Mouse (Mus musculus): ENCODE data around the gene Pex16. TPM values are rescaled to one million over a fixed set of nuclear protein-coding genes. Genes with fewer than 3 reads are reported as not detected.
A peak's percentile ranks its signal among the peaks of the same experiment; 100 is the strongest.

The Pex16 gene
- polyA plus RNA-seq, 1 experiment from 2014 or later = 32.7 TPM

- Histone ChIP-seq H3K36me3 (replicated peaks; ENCODE audit: control insufficient read depth, insufficient read depth) (peaks cover 36% of the 10 kb centered on the region), H3K27me3 (ENCODE audit: control insufficient read depth, insufficient read depth, low read length) (peaks cover 1% of the 10 kb centered on the region), H3K9ac (no peak overlapping the region), H3K9me3 (ENCODE audit: control insufficient read depth, low read length) (no peaks in the 10 kb centered on the region), H3K4me3 (replicated peaks; ENCODE audit: low read length) (no peak overlapping the region), H3K4me2 (replicated peaks) (no peak overlapping the region), H3K27ac (no peak overlapping the region), H3K4me1 (replicated peaks; ENCODE audit: control insufficient read depth, insufficient read depth, low read length) (no peaks in the 10 kb centered on the region)
- ATAC-seq (ENCODE audit: low FRiP score) (no peak), DNase-seq (ENCODE audit: low spot score) (no peak)
- WGBS = 88% methylated on average over 4 of the region's 4 CpGs
Observed at GRCm38 (mm10) chr2:92364086-92364485, 10.4 kb upstream of the Pex16 start.

DNA sequence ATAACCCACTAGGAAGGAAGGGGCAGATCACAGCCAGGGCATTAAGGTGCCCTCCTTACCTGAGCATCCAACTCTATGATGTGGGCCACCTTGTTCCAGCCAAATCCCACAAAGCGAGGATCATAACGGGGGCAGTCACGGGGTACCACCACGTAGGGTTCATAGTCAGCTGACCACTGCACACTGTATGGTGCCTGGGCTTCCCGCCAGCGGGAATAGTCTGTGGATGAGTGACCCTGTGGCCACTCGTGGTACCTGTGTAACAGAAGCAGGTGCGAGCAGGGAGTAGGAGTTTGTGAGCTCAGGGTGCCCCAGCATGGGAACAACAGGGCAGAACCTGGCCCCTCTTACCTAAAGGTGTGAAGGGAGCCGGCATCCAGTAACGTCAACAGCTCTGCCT lies 8.9 kb upstream of the Pex16 start:
- H3K4me3 ChIP-seq (replicated peaks; ENCODE audit: low read length) = no peak overlapping the region
- no peak overlapping the region for H3K9ac ChIP-seq
- no peak overlapping the region for H3K27ac ChIP-seq
- H3K4me2 ChIP-seq (replicated peaks) = no peak overlapping the region
- no peaks in the 10 kb centered on the region for H3K9me3 ChIP-seq (ENCODE audit: control insufficient read depth, low read length)
- no peak for DNase-seq (ENCODE audit: low spot score)
- peaks cover 21% of the 10 kb centered on the region for H3K36me3 ChIP-seq (replicated peaks; ENCODE audit: control insufficient read depth, insufficient read depth)
- H3K4me1 ChIP-seq (replicated peaks; ENCODE audit: control insufficient read depth, insufficient read depth, low read length) = peaks cover under 1% of the 10 kb centered on the region
- H3K27me3 ChIP-seq (ENCODE audit: control insufficient read depth, insufficient read depth, low read length) = peaks cover 16% of the 10 kb centered on the region
- 93% methylated on average over 10 of the region's 10 CpGs for WGBS
- ATAC-seq (ENCODE audit: low FRiP score) = no peak

- no peaks in the 10 kb centered on the region for H3K9me3 ChIP-seq (ENCODE audit: control insufficient read depth, low read length)
- H3K9ac ChIP-seq = no peak overlapping the region
- 48% methylated on average over 20 of the region's 20 CpGs for WGBS
- H3K36me3 ChIP-seq (replicated peaks; ENCODE audit: control insufficient read depth, insufficient read depth) = peaks cover 11% of the 10 kb centered on the region; the same call in 1 of the 2 replicates
- H3K4me3 ChIP-seq (replicated peaks; ENCODE audit: low read length) = no peak overlapping the region
- peaks cover 18% of the 10 kb centered on the region for H3K4me1 ChIP-seq (replicated peaks; ENCODE audit: control insufficient read depth, insufficient read depth, low read length)
- peaks cover 25% of the 10 kb centered on the region for H3K27me3 ChIP-seq (ENCODE audit: control insufficient read depth, insufficient read depth, low read length)
- DNase-seq (ENCODE audit: low spot score) (no peak), ATAC-seq (ENCODE audit: low FRiP score) (no peak)
- no peak overlapping the region for H3K4me2 ChIP-seq (replicated peaks)
- H3K27ac ChIP-seq = no peak overlapping the region
Observed at GRCm38 (mm10) chr2:92367383-92368029, 7.0 kb upstream of the Pex16 start.

- 15% methylated on average over 18 of the region's 19 CpGs for WGBS
- H3K4me2 ChIP-seq (replicated peaks) = peak overlapping the region; percentile 52
- H3K27me3 ChIP-seq (ENCODE audit: control insufficient read depth, insufficient read depth, low read length) = peaks cover 25% of the 10 kb centered on the region
- no peaks in the 10 kb centered on the region for H3K9me3 ChIP-seq (ENCODE audit: control insufficient read depth, low read length)
- H3K9ac ChIP-seq = peak overlapping the region; percentile 50
- DNase-seq (ENCODE audit: low spot score) (no peak), ATAC-seq (ENCODE audit: low FRiP score) (no peak)
- H3K4me1 ChIP-seq (replicated peaks; ENCODE audit: control insufficient read depth, insufficient read depth, low read length) = peaks cover 32% of the 10 kb centered on the region
- no peaks in the 10 kb centered on the region for H3K36me3 ChIP-seq (replicated peaks; ENCODE audit: control insufficient read depth, insufficient read depth)
- no peak overlapping the region for H3K27ac ChIP-seq
- H3K4me3 ChIP-seq (replicated peaks; ENCODE audit: low read length) = peak overlapping the region; percentile 29
Observed at GRCm38 (mm10) chr2:92370375-92370774, 4.1 kb upstream of the Pex16 start.

DNA sequence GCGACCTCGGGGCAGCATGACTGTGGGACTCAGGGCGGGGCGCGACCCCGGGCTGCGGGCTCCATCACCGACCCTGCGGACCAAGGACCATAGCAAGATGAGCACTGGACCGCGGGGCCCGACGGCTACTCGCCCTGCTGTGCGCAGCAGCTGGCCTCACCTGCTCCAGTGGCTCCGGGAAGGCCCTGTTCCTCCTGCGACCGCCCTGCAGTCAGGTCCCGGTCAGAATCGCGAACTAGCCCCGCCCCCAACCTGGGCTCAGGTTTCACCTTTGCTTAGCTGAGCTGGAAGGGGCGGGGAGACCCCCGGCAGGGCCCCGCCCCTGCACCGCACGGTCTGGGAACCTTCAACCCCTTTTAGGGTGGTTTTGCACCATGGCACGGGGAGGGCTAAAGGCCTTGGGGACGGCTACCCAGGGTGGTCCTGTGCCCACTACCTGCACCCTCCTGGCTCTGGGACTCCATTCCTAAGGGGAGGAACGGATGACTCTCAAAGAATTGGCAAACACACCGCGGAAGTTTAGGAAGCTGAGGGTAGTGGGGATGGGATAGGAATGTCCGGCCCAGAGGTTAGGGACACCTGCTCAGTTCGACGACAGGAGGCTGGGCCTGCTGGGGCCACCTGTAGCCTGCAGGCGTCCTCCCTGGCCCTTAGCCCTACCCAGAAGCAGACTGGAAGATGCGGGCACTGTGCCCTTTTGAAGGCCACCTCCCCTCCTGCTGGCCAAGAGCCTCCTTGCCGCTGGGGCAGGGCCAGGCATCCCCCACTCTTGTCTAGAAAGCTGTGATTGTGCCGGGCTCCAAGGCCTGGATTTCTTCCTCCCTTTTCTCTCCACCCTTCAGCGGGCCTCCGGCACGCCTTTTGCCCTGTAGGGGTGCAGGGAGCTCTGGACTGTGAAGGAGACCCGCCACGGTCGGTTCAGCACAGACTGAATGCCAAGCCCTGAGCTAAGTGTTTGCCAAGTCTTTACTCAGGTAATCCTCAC lies 3.4 kb upstream of the Pex16 start:
- H3K4me1 ChIP-seq (replicated peaks; ENCODE audit: control insufficient read depth, insufficient read depth, low read length) = peaks cover 39% of the 10 kb centered on the region
- ATAC-seq (ENCODE audit: low FRiP score) = no peak

GRCm38 (mm10) chr2:92371971-92372690 lies 2.3 kb upstream of the Pex16 start:
- peaks cover 25% of the 10 kb centered on the region for H3K27me3 ChIP-seq (ENCODE audit: control insufficient read depth, insufficient read depth, low read length)
- ATAC-seq (ENCODE audit: low FRiP score) (no peak), DNase-seq (ENCODE audit: low spot score) (peak; percentile 36)
- no peak overlapping the region for H3K4me3 ChIP-seq (replicated peaks; ENCODE audit: low read length)
- no peak overlapping the region for H3K27ac ChIP-seq
- WGBS = 8% methylated on average over 10 of the region's 10 CpGs
- no peak overlapping the region for H3K4me2 ChIP-seq (replicated peaks)
- peaks cover 44% of the 10 kb centered on the region for H3K4me1 ChIP-seq (replicated peaks; ENCODE audit: control insufficient read depth, insufficient read depth, low read length)
- H3K9ac ChIP-seq = no peak overlapping the region
- H3K36me3 ChIP-seq (replicated peaks; ENCODE audit: control insufficient read depth, insufficient read depth) = no peaks in the 10 kb centered on the region
- H3K9me3 ChIP-seq (ENCODE audit: control insufficient read depth, low read length) = no peaks in the 10 kb centered on the region

More for the DNA sequence above, 3.4 kb upstream of the Pex16 start:
- no peaks in the 10 kb centered on the region for H3K36me3 ChIP-seq (replicated peaks; ENCODE audit: control insufficient read depth, insufficient read depth)
- DNase-seq (ENCODE audit: low spot score) = no peak
- peak overlapping the region; percentile 52 for H3K4me2 ChIP-seq (replicated peaks)
- peak overlapping the region; percentile 50 for H3K9ac ChIP-seq
- peak overlapping the region; percentile 29 for H3K4me3 ChIP-seq (replicated peaks; ENCODE audit: low read length)
- peaks cover 25% of the 10 kb centered on the region for H3K27me3 ChIP-seq (ENCODE audit: control insufficient read depth, insufficient read depth, low read length)
- no peak overlapping the region for H3K27ac ChIP-seq
- WGBS = 3% methylated on average over 45 of the region's 45 CpGs
- no peaks in the 10 kb centered on the region for H3K9me3 ChIP-seq (ENCODE audit: control insufficient read depth, low read length)

DNA sequence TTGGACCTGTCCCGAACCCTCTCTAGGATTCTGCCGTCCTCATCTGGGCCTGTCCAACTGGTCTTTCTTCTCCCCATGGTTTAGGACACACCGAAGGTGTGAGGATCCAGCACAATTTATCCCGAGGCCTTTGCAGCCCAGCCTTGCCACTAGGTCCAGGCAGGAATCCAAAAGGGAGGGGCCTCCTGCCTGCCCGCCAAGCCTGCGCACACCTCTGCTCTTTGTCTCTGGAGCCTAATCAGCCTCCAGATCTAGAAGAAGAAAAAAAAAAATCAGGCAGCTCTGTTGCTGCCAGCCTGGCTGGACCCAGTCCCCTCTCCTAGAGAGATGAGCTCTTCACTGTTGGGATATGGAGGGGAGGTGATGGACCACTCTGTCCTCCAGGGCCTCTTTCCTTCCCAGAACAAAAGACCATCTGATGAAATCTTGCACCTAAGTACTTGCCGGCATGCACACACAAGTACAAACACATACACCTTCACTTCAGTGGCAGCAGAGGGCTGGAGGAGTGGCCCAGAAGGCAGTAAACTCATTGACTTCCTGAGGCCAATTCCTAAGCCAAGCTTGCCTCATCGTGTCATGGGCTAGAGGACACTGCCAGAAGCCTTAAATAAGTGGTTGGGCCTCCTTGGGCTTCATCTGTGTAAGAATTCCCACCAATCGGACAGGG lies 1.6 kb upstream of the Pex16 start:
- Histone ChIP-seq H3K36me3 (replicated peaks; ENCODE audit: control insufficient read depth, insufficient read depth) (0 out of 2 replicates have a peak, but pooled peaks cover 3% of the 10 kb centered on the region), H3K9ac (no peak overlapping the region), H3K4me1 (replicated peaks; ENCODE audit: control insufficient read depth, insufficient read depth, low read length) (peaks cover 44% of the 10 kb centered on the region), H3K27ac (no peak overlapping the region), H3K4me3 (replicated peaks; ENCODE audit: low read length) (no peak overlapping the region), H3K9me3 (ENCODE audit: control insufficient read depth, low read length) (no peaks in the 10 kb centered on the region), H3K4me2 (replicated peaks) (no peak overlapping the region), H3K27me3 (ENCODE audit: control insufficient read depth, insufficient read depth, low read length) (peaks cover 25% of the 10 kb centered on the region)
- WGBS = 46% methylated on average over 9 of the region's 9 CpGs
- ATAC-seq (ENCODE audit: low FRiP score) = no peak
- no peak for DNase-seq (ENCODE audit: low spot score)

GRCm38 (mm10) chr2:92373437-92373813 lies 1.1 kb upstream of the Pex16 start:
- Histone ChIP-seq H3K9ac (no peak overlapping the region), H3K27ac (no peak overlapping the region), H3K4me2 (replicated peaks) (peak overlapping the region; percentile 73; the same call in 1 of the 2 replicates), H3K9me3 (ENCODE audit: control insufficient read depth, low read length) (no peaks in the 10 kb centered on the region), H3K27me3 (ENCODE audit: control insufficient read depth, insufficient read depth, low read length) (peaks cover 25% of the 10 kb centered on the region), H3K36me3 (replicated peaks; ENCODE audit: control insufficient read depth, insufficient read depth) (peaks cover 9% of the 10 kb centered on the region), H3K4me1 (replicated peaks; ENCODE audit: control insufficient read depth, insufficient read depth, low read length) (peaks cover 44% of the 10 kb centered on the region), H3K4me3 (replicated peaks; ENCODE audit: low read length) (no peak overlapping the region)
- DNase-seq (ENCODE audit: low spot score) (no peak), ATAC-seq (ENCODE audit: low FRiP score) (no peak)
- 83% methylated on average over 11 of the region's 11 CpGs for WGBS
